Mouse (Mus musculus) heart, embryonic 14.5 days (tissue): ENCODE measurements around the gene Cacna2d1. TPM values are rescaled to one million over a fixed set of nuclear protein-coding genes. Genes with fewer than 3 reads are reported as not detected.

Experiments
- polyA plus RNA-seq: library from polyadenylated mRNA; unstranded; fragments of >200 nt; fragmentation: Nextera tagmentation; extraction: Ambion mirVana; gene quantifications from 2 replicates; pipeline ENCODE4 v1.2.1, GENCODE M21; 2014

Gene Cacna2d1
- polyA plus RNA-seq, 1 experiment from 2014 or later: 27.0 TPM

Other genes with a start within 250 kb of the Cacna2d1 start
- not detected in 2 replicates for gene Speer4c, start 220.4 kb upstream of the Cacna2d1 start, polyA plus RNA-seq